Mouse (Mus musculus): Measurements from ENCODE around the gene Dhrs13.

- no peak for TF ChIP-seq USF1 (IDR thresholded peaks at IDR 0.05; ENCODE audit: low read depth, low read length)
- no peak for TF ChIP-seq NELFE (IDR thresholded peaks at IDR 0.05; ENCODE audit: low read depth, low read length)
- no peak for TF ChIP-seq UBTF (IDR thresholded peaks at IDR 0.05; ENCODE audit: low read depth, low read length)
- TF ChIP-seq CTCF (conservative IDR thresholded peaks at IDR 0.05 in 1 of 2, IDR thresholded peaks at IDR 0.05 in 1 of 2; ENCODE audit: low read depth in 2 of 2, low read length in 2 of 2) = no peak
- no peak for TF ChIP-seq MAZ (IDR thresholded peaks at IDR 0.05; ENCODE audit: low read depth, low read length)
- TF ChIP-seq POLR2A (IDR thresholded peaks at IDR 0.05; ENCODE audit: low read depth, low read length) = no peak
- no peak for TF ChIP-seq CHD1 (IDR thresholded peaks at IDR 0.05; ENCODE audit: low read depth, low read length)
- no peak for TF ChIP-seq E2F4 (IDR thresholded peaks at IDR 0.05; ENCODE audit: insufficient replicate concordance, low read depth, low read length)
- TF ChIP-seq RCOR1 (conservative IDR thresholded peaks at IDR 0.05; ENCODE audit: low read depth, low read length) = no peak
- TF ChIP-seq BHLHE40 (IDR thresholded peaks at IDR 0.05; ENCODE audit: low read depth, low read length) = no peak
- TF ChIP-seq TCF12 (IDR thresholded peaks at IDR 0.05; ENCODE audit: low read depth, low read length) = no peak
- no peak for TF ChIP-seq HCFC1 (IDR thresholded peaks at IDR 0.05; ENCODE audit: low read depth, low read length)
- TF ChIP-seq NRF1 (IDR thresholded peaks at IDR 0.05; ENCODE audit: low read depth, low read length) = no peak
- TF ChIP-seq MAX (IDR thresholded peaks at IDR 0.05; ENCODE audit: low read length) = no peak
Observed at GRCm38 (mm10) chr11:78053078-78053477, 21.0 kb downstream of the Dhrs13 start.

All from CH12.LX (cell line).